20 mouse cellular contexts compared by ENCODE assay signal in genomic region chr5:35873382-35873781, GRCm38 (mm10). TPM values are rescaled to one million over a fixed set of nuclear protein-coding genes. Genes with fewer than 3 reads are reported as not detected.
DNase-seq lines count a peak whose midpoint lies in the region; ATAC-seq and TF ChIP-seq lines count a peak whose summit lies in the region.
"Had no signal": no experiment of that assay in that cellular context is flagged by ENCODE, and none has a peak within 500 bp of the region (broad histone marks: within the 10 kb centered on the region; RNA-seq: fewer than 3 reads in every experiment).

No protein-coding gene starts in this region.

- no peak overlapping the region for H3K4me3 ChIP-seq in forebrain, embryonic 10.5 days
- H3K4me3 ChIP-seq in forebrain, embryonic 14.5 days (ENCODE audit: low read depth, low read length) = no peak overlapping the region
- H3K4me3 ChIP-seq in lung, embryonic 14.5 days (ENCODE audit: low read depth, low read length) = no peak overlapping the region
- H3K4me3 ChIP-seq in embryonic facial prominence, embryonic 14.5 days (ENCODE audit: low read depth, low read length) = no peak overlapping the region
- H3K4me3 ChIP-seq: embryonic facial prominence, embryonic 15.5 days; gastrocnemius, adult 2 months; heart, embryonic 13.5 days; midbrain, embryonic 15.5 days; myocyte had no signal

- peaks cover 17% of the 10 kb centered on the region for H3K4me1 ChIP-seq in forebrain, embryonic 10.5 days
- H3K4me1 ChIP-seq in forebrain, embryonic 14.5 days (ENCODE audit: control insufficient read depth, insufficient read depth, low read length) = no peaks in the 10 kb centered on the region
- no peaks in the 10 kb centered on the region for H3K4me1 ChIP-seq in lung, embryonic 14.5 days (ENCODE audit: insufficient read depth)
- H3K4me1 ChIP-seq in embryonic facial prominence, embryonic 14.5 days (ENCODE audit: control insufficient read depth, insufficient read depth, low read length) = no peaks in the 10 kb centered on the region
- H3K4me1 ChIP-seq: midbrain, embryonic 15.5 days had no signal

- H3K4me2 ChIP-seq in forebrain, embryonic 14.5 days (ENCODE audit: low read length) = no peak overlapping the region
- H3K4me2 ChIP-seq in lung, embryonic 14.5 days = no peak overlapping the region
- H3K4me2 ChIP-seq in embryonic facial prominence, embryonic 14.5 days (ENCODE audit: low read depth, low read length) = no peak overlapping the region
- H3K4me2 ChIP-seq: embryonic facial prominence, embryonic 15.5 days; heart, embryonic 13.5 days; midbrain, embryonic 15.5 days had no signal

- no peaks in the 10 kb centered on the region for H3K9me3 ChIP-seq in forebrain, embryonic 10.5 days
- H3K9me3 ChIP-seq in forebrain, embryonic 14.5 days (replicated peaks; ENCODE audit: control insufficient read depth, low read length) = no peaks in the 10 kb centered on the region
- H3K9me3 ChIP-seq in lung, embryonic 14.5 days (ENCODE audit: low read depth, low read length) = no peaks in the 10 kb centered on the region
- no peaks in the 10 kb centered on the region for H3K9me3 ChIP-seq in embryonic facial prominence, embryonic 14.5 days (ENCODE audit: control insufficient read depth, low read length)
- H3K9me3 ChIP-seq: embryonic facial prominence, embryonic 15.5 days; heart, embryonic 13.5 days; midbrain, embryonic 15.5 days had no signal

- DNase-seq in forebrain, embryonic 10.5 days (ENCODE audit: extremely low spot score, low spot score) = no peak
- no peak for DNase-seq in forebrain, embryonic 14.5 days (ENCODE audit: low spot score)
- DNase-seq in kidney, adult 18-20 months = peak; percentile 17
- DNase-seq in kidney, adult 8-10 months = no peak
- DNase-seq in lung, embryonic 14.5 days = no peak
- no peak for DNase-seq in lung, postnatal 36 days
- no peak for DNase-seq in embryonic facial prominence, embryonic 14.5 days (ENCODE audit: low spot score)
- DNase-seq: adrenal gland, postnatal 36 days; cerebellum, adult 11-12 months; cerebellum, postnatal 25 days; gastrocnemius, adult 2 months; lung, postnatal 14 days; right cerebral cortex, postnatal 25 days; thymus, postnatal 36 days had no signal

- no peaks in the 10 kb centered on the region for H3K36me3 ChIP-seq in forebrain, embryonic 10.5 days (replicated peaks)
- no peaks in the 10 kb centered on the region for H3K36me3 ChIP-seq in forebrain, embryonic 14.5 days (ENCODE audit: control insufficient read depth, insufficient read depth, low read length)
- H3K36me3 ChIP-seq in lung, embryonic 14.5 days (ENCODE audit: insufficient read depth) = no peaks in the 10 kb centered on the region
- no peaks in the 10 kb centered on the region for H3K36me3 ChIP-seq in embryonic facial prominence, embryonic 14.5 days (ENCODE audit: control insufficient read depth, insufficient read depth, low read length)
- H3K36me3 ChIP-seq: embryonic facial prominence, embryonic 15.5 days; heart, embryonic 13.5 days; midbrain, embryonic 15.5 days had no signal

- ATAC-seq in forebrain, embryonic 14.5 days = no peak
- ATAC-seq in lung, embryonic 14.5 days (ENCODE audit: insufficient read depth) = peak; percentile 46; the same call in 1 of the 2 replicates
- ATAC-seq in embryonic facial prominence, embryonic 14.5 days (ENCODE audit: low read depth) = peak; percentile 16; the same call in 1 of the 2 replicates
- ATAC-seq: inflammation-experienced regulatory T-cells, adult 6 months; midbrain, embryonic 15.5 days had no signal

- 56% methylated on average over 4 of the region's 4 CpGs for WGBS in forebrain, embryonic 10.5 days
- WGBS in forebrain, embryonic 14.5 days = 35% methylated on average over 4 of the region's 4 CpGs
- 10% methylated on average over 4 of the region's 4 CpGs for WGBS in lung, embryonic 14.5 days
- WGBS in embryonic facial prominence, embryonic 14.5 days = 31% methylated on average over 4 of the region's 4 CpGs

- H3K27ac ChIP-seq in forebrain, embryonic 10.5 days = 0 out of 2 replicates have a peak overlapping the region, but pooled peaks have one; percentile 15
- H3K27ac ChIP-seq in forebrain, embryonic 14.5 days (ENCODE audit: low read depth, low read length) = no peak overlapping the region
- no peak overlapping the region for H3K27ac ChIP-seq in lung, embryonic 14.5 days (ENCODE audit: low read depth)
- no peak overlapping the region for H3K27ac ChIP-seq in embryonic facial prominence, embryonic 14.5 days (replicated peaks; ENCODE audit: low read depth, low read length)
- H3K27ac ChIP-seq: embryonic facial prominence, embryonic 15.5 days; gastrocnemius, adult 2 months; heart, embryonic 13.5 days; liver, embryonic 14.5 days; midbrain, embryonic 15.5 days had no signal

- no peaks in the 10 kb centered on the region for H3K27me3 ChIP-seq in forebrain, embryonic 10.5 days (ENCODE audit: poor library complexity, severe bottlenecking)
- H3K27me3 ChIP-seq in forebrain, embryonic 14.5 days (replicated peaks; ENCODE audit: control insufficient read depth, insufficient read depth, low read length) = no peaks in the 10 kb centered on the region
- H3K27me3 ChIP-seq in lung, embryonic 14.5 days (ENCODE audit: insufficient read depth, low read length) = no peaks in the 10 kb centered on the region
- H3K27me3 ChIP-seq in embryonic facial prominence, embryonic 14.5 days (replicated peaks; ENCODE audit: control insufficient read depth, insufficient read depth, low read length) = no peaks in the 10 kb centered on the region
- H3K27me3 ChIP-seq: embryonic facial prominence, embryonic 15.5 days; heart, embryonic 13.5 days; midbrain, embryonic 15.5 days had no signal

- H3K9ac ChIP-seq in forebrain, embryonic 14.5 days (ENCODE audit: low read length) = no peak overlapping the region
- no peak overlapping the region for H3K9ac ChIP-seq in lung, embryonic 14.5 days
- no peak overlapping the region for H3K9ac ChIP-seq in embryonic facial prominence, embryonic 14.5 days (ENCODE audit: low read depth, low read length)
- H3K9ac ChIP-seq: embryonic facial prominence, embryonic 15.5 days; heart, embryonic 13.5 days; liver, embryonic 14.5 days; midbrain, embryonic 15.5 days had no signal

- no peak for TF ChIP-seq CTCF in lung, embryonic 14.5 days (IDR thresholded peaks at IDR 0.05; ENCODE audit: low read depth)

RNA-seq across cellular contexts. Expression of gene Afap1, which starts 19.7 kb away (rescaled TPM):
- 12.8 and 14.3 TPM in 2 replicates for polyA plus RNA-seq in forebrain, embryonic 10.5 days (2016; fragmentation: Nextera tagmentation; extraction: Ambion mirVana)
- 36.9 and 45.8 TPM in 2 replicates for polyA plus RNA-seq in forebrain, embryonic 14.5 days (2014; fragmentation: Nextera tagmentation; extraction: Ambion mirVana)
- polyA plus RNA-seq in lung, embryonic 14.5 days (2014; fragmentation: Nextera tagmentation; extraction: Ambion mirVana) = 19.4 and 19.7 TPM in 2 replicates
- 24.7 and 28.0 TPM in 2 replicates for polyA plus RNA-seq in embryonic facial prominence, embryonic 14.5 days (2014; fragmentation: Nextera tagmentation; extraction: Ambion mirVana)
